Mouse (Mus musculus) embryo, embryonic 10.5 days (tissue): ENCODE measurements around the gene Ints4.
"Not testable (repeated sequence)": the region's sequence is repeated elsewhere in the genome, so short reads cannot be mapped to it uniquely, and the experiment has no call there.

Experiments
- DNase-seq: peaks from one replicate; pipeline ENCODE4 v3.0.0-alpha.2; 2015; ENCODE audit warnings: low spot score

Gene Ints4

DNA sequence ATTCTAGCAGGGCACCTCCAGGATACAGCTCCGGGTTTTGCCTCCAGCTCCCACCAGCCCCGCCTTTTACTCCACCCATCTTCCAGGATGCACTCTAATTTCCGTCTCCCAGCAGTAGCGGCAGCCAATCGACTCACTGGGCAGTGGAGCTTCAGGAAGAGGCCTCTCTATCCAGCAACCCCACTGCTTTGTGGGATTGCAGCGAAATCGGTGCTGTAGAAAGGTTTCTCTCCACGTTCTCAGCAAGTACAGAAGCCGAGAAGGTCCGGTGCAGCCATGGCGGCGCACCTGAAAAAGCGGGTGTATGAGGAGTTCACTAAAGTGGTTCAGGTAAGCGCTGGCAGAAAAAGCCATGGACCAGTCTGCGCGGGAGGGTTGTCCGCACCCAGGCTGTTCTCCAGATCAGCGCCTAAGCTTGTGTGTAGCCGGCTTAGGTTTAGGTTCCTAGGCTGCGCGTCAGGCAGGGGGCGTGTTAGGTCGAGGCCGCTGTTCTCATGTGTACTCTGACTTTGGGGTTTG, at the start of gene Ints4:
TSS of gene Ints4 (plus strand) at position 136 of the 519 bp plus-strand sequence.
- peak; percentile 97 for DNase-seq

- not testable (repeated sequence) for DNase-seq
Observed at GRCm38 (mm10) chr7:97433517-97433916, 47.2 kb upstream of the Ints4 start.

GRCm38 (mm10) chr7:97434517-97434916, 46.2 kb upstream of the Ints4 start:
- no peak for DNase-seq

GRCm38 (mm10) chr7:97438986-97439385, 41.8 kb upstream of the Ints4 start:
- no peak for DNase-seq

- DNase-seq: no peak
Observed at GRCm38 (mm10) chr7:97446171-97446925, 34.4 kb upstream of the Ints4 start.

GRCm38 (mm10) chr7:97447050-97447531, 33.7 kb upstream of the Ints4 start:
- DNase-seq: no peak

- not testable (repeated sequence) for DNase-seq
Observed at GRCm38 (mm10) chr7:97451023-97451422, 29.7 kb upstream of the Ints4 start, which contains the start of gene Kctd14. Gene Kctd14, plus strand, starts transcription at chr7:97451323.

DNA sequence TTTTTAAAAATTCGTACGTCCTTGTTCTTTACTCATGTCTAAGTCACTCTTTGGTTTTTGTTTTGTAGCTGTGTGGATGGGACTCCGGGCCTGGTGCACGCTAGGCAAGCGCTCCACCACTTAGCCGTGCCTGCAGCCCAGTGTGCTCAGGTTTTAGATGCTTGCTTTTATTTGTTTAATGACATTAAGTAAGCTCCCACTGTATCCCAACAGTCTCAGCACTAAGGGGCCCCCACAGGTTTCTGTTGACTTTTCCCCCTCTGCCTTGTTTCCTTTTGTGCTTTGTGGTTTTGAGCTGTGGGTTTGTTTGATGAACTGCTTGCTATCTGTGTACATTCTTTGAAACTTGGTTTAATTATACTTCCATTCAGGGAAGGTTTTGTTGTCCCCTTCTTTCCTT, 28.6 kb upstream of the Ints4 start:
- no peak for DNase-seq

DNA sequence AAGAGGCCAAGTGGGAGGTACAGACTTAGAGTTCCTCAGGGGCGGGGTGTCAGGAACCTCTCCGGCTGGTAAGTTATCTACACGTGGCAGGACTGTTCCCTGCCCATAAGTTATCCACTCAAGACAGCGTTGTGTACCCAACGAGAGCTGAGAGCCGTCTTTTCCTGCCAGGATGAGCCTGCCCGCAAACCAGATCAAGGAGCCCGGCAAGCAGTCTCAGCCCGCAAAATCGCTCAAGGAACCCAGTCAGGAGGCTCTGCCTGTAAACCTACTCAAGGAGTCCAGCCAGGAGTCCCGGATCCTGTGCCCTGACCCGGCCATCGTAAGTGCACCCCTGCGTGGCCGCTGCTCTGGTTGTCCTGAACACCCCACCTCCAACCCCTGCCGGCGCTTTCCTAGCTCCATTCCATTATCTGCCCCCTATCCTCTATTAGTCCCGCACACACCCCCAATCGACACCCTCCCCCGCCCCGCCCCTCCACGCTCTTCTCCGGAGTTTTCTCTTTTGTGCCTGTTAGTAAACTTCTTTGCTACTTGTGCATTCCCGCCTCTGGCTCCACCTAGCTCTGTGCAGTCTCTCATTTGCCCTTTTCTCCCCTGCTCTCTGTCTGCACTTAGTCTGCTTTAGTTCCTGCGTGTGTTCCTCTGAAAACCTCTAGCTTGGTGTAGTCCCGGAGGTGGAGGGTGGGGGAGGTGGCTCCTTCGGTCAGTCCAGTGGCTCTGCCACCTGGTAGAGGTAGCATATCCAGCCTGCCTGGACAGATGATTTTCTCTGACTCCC, 27.4 kb upstream of the Ints4 start:
- DNase-seq: peak; percentile 45

DNA sequence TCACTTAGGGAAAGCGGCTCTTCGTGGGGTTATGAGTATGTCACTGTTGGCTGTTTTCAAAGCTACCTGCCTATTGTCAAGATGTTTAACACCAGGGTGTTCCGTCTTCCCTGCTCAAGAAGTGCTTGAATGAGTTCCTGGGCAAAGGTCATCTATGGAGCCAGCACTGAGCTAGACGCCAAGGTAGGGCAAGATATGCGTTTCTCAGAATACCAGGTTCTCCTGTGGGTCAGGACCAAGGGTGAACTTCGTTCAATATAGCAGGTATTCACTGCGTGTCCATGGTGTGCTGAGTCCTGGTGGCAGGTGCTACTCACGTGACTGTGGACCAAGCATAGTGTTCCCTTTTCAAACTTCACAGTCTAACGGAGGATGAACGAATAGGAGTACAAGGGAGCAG, 26.0 kb upstream of the Ints4 start:
- DNase-seq: no peak

DNA sequence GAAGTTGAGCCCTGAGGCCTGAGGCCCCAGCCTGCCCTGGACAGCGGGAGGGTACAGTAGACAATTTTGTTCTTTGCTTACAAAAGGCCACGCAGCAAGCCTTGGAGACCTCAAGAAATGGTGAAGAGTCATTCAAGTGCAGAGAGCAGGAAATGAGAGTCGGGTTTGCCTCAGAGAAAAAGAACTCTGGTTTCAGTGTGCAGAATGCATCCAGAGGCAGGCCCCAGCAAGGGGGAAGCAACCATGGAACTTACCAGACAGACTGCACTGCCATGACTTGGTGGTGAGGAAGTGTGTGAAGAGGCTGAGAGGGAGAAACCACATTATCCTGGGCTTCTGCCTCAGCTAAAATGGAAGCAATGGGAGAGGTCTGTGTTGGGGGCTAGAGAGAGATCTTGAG, 25.2 kb upstream of the Ints4 start:
- no peak for DNase-seq

- DNase-seq: no peak
Observed at GRCm38 (mm10) chr7:97473001-97473400, 7.8 kb upstream of the Ints4 start.

- DNase-seq: no peak
Observed at GRCm38 (mm10) chr7:97479349-97479748, 1.4 kb upstream of the Ints4 start.

DNA sequence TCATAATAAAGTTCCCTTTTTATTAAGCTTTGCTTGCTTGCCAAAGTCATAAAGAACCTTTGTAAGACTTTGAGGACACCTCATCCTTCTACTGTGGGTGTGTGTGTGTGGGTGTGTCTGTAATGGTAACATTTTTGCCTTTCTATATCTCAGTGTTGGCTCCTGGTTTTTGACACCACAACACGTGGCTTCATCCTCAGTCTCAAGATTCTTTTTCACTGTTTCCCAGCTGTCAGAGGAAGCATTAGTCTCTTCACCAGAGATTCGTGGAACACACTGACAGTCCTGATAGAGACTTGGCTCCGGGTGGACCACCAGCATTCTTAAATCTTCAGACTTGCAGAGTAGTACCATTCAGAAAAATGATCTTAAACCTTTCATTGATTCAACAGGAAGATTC, 466 bp upstream of the Ints4 start:
- no peak for DNase-seq

- DNase-seq: no peak
Observed at GRCm38 (mm10) chr7:97483378-97483777, 2.6 kb downstream of the Ints4 start.

DNA sequence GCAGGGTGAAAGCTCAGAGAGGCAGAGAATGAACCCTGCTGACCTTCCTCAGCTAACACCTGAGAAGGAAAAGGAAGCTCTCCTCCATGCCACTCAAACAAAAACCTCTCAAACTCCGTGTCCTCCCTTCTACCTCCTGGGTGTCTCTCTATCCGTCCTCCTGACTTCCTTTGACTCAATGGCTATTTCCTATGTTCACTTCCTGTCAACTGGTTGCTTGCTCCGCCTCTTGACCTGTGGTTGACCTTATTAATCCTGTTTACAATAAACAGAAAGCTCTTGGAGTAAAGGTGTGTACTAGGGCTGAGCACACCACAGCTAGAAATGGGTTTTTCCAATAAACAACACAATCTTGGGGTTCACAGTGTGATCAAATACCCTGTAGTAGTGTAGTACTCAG, 10.4 kb downstream of the Ints4 start:
- no peak for DNase-seq

- DNase-seq: no peak
Observed at GRCm38 (mm10) chr7:97492420-97492819, 11.7 kb downstream of the Ints4 start.

- DNase-seq: no peak
Observed at GRCm38 (mm10) chr7:97495052-97495451, 14.3 kb downstream of the Ints4 start.

DNA sequence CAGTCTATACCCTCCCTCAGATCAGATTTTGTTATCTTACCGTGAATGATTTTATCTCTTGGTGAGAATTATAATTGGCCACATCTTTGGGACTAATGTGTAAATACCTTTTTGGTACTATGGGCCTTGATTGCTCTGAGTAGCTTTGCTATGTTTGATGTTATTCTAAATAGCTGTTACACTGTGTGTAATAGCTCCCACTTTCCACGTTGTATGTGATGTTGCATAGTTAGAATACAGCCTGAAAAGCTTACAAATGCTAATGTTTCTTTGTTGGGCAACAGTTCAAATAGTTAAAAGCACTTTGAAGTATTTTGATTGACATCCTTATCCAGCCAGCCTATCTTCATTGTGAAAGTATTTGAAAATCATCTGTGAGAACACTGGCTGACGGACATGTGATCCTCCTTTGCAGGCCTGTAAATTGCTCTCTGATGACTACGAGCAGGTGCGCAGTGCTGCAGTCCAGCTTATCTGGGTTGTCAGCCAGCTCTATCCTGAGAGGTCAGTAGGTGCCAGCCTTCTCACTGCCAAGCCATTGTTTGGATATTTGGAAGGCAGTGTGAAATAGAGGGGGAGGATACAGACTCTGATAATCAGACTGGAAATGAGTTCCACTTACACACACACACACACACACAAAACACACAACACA, 19.9 kb downstream of the Ints4 start:
- DNase-seq: no peak

DNA sequence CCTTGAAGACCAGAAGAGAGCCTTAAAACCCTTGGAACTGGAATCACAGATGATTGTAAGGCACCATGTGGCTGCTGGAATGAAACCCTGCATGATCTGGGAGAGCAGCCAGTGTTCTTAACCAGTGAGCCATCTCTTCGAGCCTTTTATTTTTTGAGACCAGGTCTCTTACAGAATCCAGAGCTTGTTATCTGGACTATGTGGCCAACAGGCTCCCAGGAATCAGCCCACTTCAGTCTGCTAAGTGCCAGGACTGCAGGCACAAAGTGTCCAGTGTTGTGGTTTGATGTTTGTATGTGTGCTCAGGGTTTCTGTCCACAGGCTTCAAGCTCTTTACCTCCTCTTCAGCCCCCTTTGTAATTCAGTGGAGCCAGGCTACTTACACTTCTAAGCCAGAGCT, 34.0 kb downstream of the Ints4 start:
- DNase-seq: no peak

- DNase-seq: no peak
Observed at GRCm38 (mm10) chr7:97519935-97520334, 39.2 kb downstream of the Ints4 start.

DNA sequence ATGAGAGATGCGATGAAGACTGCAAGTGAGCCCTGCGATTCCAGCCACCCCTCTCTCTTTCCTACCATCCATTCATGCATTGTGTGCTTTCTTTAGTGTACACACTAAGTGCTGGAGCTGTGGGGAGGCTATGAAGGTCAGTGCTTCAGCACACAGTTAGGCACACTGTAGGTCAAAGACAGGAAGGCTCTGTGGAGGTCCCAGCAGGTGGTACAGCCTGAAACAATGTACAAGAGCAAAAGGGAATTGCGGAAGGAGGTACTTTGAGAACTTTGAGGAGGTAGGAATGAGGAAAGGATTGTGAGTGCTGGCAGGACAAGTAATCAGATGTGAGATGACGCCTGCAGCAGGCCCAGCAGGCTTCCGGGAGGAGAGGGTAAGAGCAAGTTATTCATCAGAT, 54.8 kb downstream of the Ints4 start:
- DNase-seq: no peak
